Mouse (Mus musculus) bone marrow macrophage, adult 2 months (primary cell): ENCODE measurements around the gene Ticam1.

Source experiments
- CTCF ChIP-seq: IDR thresholded peaks from 2 replicates; pipeline ENCODE4 v1.5.1; 2012; ENCODE audit warnings: low read depth, mild to moderate bottlenecking, low read length, moderate library complexity
- POLR2A ChIP-seq: IDR thresholded peaks from 2 replicates; pipeline ENCODE4 v1.6.1; 2012; ENCODE audit warnings: mild to moderate bottlenecking, low read depth, low read length, borderline replicate concordance

DNA sequence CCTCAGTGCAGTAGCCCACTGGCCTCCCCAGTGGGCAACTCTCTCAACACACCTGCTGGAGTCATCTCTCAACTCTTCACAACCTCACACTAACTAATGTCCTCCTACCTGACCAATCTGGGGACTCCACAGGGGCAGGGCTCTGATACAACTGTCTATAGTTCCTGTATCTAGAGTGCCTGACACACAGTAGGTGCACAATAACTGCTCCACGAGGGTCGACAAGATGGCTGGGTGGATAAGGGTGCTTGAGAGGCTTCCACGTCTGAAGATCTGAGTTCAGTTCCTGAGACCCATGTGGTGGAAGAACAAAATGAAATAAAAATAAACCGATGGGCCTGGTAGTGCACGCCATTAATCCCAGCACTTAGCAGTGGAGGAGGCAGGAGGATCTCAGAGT lies 2.6 kb downstream of the Ticam1 start:
- no peak for TF ChIP-seq POLR2A
- no peak for TF ChIP-seq CTCF
